Mouse (Mus musculus): Measurements from ENCODE around the gene Gm6899. TPM values are rescaled to one million over a fixed set of nuclear protein-coding genes. Genes with fewer than 3 reads are reported as not detected.

The Gm6899 gene
- 0.31 TPM in 1 of 2 replicates, not detected in the other for polyA plus RNA-seq (2015; fragmentation: Nextera tagmentation; extraction: Ambion mirVana)

DNA sequence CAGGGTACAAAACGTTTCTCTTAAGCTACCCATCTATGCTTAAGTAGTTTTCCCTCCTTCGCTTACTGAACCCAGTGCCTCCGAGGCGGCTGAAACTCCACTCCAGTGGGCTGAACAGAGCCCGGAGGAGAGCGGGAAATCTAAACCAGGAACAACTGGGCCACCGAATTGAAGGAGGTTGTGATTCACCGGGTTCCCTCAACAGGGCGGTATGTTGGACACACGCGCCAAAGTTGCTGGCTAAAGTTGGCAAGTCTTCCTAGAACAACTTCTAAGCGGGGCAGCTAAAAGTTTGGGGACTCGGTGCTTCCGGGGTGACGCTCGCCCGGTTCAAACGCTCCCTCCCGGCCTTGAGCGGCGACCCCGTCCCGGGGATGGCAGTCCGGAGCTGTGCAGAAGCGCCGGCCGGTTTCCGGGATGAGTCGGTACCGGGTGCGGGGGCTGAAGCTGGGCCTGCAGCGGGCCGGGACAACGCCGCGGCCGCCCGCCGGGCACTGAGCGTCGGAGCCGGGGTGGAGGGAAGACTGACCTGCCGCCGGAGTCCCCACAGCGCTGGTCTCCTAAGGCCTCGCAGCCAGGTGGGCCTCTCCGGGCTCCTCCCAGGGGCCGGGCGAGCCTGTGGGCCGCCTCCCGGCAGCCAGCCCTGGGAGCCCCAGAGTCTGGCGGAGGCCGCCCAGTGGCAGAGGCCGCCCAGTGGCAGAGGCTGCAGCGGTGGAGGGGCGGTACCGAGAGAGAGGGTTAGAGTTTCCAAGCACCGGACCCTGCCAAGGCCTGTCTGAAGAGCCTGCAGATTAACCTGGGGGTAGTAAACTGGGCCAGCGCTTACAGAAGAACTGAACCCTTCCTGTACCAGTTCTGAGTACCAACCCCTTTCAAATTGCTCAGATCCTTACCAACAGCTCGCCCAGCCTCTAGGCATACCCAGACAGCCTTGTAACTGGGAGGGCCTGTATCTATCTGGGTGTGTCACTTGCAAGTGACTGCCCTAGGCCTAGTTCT lies at the start of gene Gm6899, which contains the start of gene Vrk2:
Gm6899 (plus strand) TSS at position 181 of the 999 bp plus-strand sequence.
Vrk2 (minus strand) TSS at position 939 of the 999 bp plus-strand sequence.
- peak; percentile 77 for DNase-seq (ENCODE audit: low spot score)

DNA sequence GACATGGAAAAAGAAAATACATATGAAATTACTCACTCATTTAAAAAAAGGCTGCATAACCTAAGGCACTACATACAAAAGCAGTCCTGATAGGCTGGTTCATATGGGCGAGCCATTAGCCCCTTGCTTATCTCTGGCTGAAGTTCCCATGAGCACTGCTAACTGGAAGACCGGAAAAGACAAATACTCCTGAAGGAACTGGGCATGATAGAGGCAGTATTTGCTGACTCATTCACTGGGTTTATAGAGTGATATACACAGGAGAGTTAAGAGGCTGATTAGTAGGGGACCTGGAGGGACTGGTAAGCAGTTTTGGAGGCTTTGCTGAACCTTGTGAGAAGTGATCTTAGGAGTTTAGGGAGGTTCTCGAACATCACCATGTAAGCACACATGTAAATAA lies 41.5 kb upstream of the Gm6899 start:
- DNase-seq (ENCODE audit: low spot score): no peak

DNA sequence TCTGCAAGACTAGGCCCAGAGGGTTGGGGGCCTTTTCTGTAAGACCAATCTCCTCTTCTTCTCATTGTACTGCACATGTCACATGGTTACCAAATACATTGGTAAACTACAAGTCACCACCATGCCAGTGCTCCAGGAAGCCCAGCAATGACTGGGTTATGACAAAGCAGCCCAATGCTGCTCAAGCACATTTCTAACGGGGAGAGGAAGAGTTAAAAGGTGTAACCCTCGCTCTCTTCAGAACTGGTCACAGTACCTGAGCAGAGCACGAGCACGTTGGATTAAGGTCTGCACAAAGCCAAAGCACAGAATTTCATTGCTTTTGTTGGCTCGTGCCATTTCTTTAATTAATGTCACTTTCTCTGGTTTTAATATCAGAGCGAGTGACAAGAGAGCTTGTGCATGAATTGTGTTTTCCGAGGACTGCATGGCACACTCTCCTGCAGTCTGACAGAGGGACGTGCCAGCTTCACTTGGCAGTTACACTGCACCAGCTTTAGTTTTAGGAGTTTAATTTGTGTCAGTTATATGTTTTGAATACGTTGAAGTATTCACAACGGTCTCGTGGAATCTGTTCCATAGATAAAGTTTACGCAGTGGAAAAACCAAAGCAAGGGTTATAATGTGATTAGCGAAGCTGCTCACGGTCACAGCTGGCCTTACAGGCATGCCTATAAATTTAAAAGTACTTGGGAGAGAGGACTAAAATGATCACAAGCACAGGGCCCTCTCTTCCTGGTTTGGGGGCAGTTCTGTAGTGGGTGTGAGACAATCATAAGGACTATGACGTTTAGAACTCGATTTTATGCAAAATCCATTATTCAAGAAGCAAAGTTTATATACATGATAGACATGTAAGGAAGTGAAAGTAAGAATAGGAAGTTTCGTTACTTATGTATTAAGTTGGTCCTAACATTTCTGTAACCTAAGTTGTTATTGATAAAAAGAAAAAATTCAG lies 7.4 kb upstream of the Gm6899 start:
- DNase-seq (ENCODE audit: low spot score): no peak

DNA sequence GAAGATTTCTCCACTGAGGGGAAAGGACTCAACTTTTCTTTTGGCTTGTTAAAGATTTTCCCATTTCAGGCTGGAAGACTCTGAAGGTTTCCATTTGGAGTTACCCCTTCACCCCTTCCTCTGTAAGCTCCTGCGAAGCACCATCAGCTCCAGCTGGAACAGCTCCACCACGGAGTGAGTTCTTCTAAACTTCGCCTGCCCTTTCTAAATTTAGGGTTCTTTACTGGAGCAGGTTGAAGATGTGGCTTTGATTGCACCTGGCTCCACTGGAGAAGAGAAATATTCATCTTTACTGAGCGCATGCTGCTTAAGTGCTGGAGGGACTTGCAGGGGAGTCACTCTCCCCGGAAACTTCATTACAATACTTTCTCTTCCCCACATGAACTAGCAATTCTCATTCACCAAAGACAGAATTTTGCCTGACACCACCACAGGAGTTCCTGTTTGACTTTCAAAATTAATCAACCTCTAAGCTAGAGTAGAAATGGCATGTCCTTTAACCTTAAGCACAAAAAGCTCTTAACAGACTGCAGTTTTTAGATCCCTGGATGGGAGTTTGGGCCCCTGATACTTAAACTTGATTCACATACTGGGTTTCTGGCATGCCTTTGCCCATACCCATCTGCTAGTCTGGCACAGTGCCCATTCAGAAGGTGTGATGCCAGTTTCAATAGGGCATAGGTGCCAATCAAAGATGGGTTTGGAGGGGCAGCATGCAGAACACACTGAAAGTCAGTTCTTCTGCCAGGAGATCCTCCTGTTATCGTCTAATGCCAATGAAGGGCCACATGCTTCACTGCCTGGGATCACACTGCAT lies 6.5 kb upstream of the Gm6899 start:
- DNase-seq (ENCODE audit: low spot score): no peak

DNA sequence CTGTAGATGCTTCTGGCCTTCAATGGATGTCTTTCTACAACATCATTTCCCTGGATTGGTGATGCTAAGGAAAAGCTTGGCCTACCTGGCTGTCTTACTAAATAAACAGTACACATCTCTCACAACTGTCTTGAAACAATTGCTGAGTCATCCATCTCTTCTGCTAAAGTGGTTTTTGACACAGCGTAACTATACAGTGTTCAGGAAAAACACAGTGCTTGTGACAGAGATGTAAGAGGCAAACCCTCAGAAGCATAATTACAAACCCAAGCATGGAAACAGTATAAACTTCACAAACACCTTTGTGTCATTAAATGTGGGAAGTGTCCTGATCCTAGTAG lies 5.9 kb upstream of the Gm6899 start:
- DNase-seq (ENCODE audit: low spot score): no peak

DNA sequence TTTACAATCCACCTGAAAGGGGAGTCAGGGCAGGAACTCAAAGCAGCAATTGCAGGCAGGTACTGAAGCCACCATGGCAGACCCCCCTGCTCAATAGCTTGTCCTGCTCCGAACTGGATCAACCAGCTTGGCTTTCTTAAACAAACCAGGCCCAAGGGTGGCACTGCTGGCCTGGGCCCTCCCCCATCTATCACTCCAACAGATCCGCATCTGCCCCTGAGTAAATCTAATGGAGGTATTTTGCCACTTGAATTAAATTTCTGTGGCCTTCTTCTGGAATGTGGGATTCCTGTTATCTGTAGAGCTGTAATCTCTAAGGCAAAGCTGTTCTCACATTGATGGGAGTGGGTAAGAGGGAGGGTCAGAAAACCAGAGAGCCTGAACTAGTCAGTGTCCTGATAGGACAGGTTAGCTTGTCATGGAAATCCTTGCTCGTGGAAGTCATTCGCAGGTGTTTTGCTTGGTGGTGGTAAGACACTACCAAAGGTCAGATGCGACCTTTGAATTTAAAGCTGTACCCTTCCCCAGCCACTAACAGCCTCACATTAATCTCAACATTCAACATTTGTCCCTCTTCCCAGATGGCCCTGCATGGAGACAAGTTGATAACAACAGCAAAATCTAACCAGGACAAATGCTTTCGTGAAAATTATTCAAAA lies 517 bp upstream of the Gm6899 start:
- peak; percentile 3 for DNase-seq (ENCODE audit: low spot score)

DNA sequence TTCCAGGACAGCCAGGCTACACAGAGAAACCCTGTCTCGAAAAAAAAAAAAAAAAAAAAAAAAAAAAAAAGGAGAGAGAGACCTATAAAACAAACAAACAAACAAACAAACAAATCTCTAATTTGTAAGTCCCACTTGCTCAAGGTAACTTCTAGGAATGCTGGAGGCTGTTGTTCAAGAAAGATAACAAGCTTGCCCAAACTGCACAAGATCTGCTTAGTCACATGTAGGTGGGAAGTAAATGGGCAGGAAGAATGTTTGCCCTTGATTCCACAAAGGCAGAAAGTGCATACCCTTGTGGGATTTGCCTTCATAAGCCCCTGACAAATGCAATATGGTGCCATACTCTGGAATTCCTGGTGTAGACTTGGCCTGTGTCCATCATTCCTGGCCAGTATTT lies 1.4 kb downstream of the Gm6899 start:
- DNase-seq (ENCODE audit: low spot score): no peak

DNA sequence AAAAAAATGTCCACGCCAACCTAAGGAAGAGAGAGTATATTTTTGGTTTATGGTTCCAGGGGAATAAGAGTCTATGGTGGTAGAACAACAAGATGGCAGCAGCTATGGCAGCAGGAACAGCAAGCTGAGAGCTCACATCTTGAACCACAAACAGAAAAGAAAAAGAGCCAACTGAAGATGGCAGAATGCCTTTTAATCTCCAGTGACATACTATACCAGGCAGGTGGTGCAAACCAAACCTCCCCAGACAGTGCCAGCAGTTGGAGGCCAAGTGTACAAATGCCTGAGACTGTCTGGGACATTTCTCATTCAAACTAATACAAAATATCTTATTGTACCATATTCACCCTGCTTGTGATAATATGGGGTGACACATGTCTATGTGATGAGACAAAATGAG lies 3.1 kb downstream of the Gm6899 start:
- DNase-seq (ENCODE audit: low spot score): no peak

DNA sequence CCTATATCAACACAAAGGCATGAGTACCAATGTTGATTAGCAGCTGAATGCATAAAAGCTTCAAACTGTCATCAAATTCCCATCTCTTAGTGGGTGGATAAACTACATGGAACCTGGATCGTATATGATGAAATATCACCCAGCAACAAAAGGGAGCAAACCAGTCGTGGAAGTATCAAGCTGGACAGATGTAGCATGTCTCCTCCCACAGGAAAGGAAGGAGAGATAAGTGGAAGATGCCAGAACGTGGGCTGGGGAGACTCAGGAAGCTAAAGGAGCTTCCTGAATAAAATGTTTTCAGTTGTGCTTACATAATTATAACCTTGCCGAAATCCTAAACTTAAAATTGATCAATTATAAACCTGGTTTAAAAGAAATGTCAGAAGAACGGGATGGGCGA lies 4.1 kb downstream of the Gm6899 start:
- no peak for DNase-seq (ENCODE audit: low spot score)

DNA sequence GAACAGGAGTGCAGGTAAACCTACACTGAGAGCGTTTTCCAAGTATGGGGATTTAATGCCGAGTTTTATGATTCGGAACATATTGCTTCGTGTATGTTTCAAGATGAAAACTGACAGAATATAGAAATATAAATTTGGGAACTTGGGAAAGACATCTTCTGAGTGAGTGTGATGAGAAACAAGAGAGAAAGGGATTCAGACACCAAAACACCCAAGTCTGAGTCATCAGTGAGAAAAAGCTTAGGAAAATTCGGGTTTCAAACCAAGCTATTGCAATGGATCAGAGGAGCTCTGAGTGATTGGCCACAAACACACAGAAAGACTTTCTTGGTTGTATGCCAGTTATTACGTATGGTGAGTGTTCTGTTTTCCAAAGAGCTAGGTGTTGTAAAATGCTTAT lies 4.7 kb downstream of the Gm6899 start:
- no peak for DNase-seq (ENCODE audit: low spot score)

DNA sequence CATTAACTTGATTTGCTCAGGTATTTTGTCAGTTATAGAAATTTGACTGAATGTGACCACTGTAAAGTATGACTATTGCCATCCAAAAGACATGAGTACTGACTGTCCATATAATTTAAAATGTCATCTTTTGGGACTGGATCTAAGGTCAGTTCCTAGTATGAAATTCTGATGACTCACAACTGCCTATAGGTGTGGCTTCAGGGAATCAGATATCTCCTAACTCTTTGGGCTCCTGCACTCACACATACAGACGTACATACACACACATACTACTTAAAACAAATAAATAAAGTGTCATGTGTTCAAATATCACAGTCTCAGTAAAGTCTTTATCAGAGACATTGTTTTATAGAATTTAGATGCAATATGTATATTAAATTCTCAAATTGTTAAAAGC lies 5.8 kb downstream of the Gm6899 start:
- no peak for DNase-seq (ENCODE audit: low spot score)

DNA sequence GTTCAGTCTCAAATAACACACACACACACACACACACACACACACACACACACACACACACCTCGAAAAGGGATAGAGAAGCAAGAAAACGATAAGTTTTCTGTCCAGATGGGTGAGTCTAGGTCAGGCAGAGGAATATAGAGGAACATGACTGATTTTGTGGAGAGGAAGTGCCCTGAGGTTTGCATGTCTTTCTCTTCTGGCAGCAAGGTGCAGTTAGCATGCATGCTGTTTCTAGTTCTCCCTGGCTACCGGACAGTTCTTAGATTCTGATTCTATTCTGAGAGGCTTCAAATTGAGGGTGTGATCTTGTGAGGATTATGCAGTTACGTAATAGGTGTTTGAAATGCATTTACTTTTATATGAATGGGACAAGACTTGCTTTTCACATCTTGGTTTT lies 7.7 kb downstream of the Gm6899 start:
- DNase-seq (ENCODE audit: low spot score): no peak

DNA sequence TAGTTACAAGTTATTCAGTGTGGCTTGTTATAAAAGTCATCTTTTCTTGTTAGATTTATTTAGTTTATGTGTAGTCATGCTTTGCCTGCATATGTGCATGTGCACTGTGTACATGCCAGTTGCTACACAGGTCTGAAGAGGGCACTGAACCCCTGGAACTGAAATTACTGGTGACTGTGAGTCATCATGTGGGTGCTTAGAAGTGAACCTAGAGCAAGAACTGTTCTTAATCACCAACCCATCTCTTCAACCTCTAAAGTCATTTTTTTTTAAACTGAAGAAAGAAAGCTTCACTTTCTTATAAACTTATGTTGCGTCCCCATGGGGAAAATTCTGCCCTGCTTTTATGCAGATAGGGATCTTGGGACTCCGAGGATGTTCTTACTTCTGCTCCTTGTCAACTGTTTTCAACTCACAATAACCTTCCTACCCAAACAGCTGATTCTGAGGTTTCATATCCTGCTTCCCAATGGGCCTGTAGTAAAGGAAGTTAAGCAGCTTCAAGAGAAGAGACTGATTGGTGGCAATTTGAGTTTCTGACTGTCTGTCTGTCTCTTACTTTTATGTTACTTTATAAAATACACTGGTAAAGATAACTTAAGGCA lies 8.6 kb downstream of the Gm6899 start:
- no peak for DNase-seq (ENCODE audit: low spot score)

DNA sequence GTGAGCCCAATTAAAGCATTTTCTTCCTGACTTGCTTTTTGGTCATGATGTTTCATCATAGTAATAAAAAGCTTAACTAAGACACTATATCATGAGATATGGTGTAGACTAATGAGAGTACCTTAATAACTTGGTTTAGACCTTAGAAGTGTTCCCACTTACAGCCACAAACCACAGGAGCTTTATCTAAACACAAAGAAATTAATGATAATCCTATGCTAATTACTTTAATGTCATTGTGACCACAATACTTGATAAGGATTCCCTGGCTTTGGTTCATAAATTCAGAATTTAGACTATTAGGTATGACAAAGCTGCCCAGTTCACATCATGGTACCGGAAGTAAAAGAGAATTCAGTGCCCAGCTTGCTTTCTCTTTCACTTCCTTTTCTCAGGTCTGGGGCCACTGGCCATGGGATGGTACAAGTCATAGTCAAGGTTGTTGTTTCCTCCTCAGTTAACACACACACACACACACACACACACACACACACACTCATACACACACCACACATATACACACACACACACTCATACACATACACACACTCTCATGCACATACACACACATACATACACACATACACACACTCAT lies 11.1 kb downstream of the Gm6899 start:
- no peak for DNase-seq (ENCODE audit: low spot score)

DNA sequence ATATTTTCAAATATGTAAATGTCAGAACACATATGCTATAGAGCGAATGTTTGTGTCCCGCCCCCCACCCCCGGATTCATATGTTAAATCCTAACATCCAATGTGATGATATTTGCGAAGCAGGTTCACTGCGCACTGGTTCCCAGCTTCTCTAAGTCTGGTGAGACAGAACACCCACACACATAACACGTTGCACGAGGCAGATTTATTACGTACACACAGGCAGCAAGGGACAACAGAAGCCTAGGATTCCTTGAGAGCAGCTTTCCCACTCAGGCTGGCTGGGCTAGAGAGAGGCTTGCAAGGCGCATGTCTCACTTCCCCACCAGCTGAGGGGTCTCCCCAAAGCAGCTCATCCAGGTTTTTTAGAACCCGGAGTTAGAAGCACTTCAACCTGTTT lies 15.8 kb downstream of the Gm6899 start:
- no peak for DNase-seq (ENCODE audit: low spot score)

DNA sequence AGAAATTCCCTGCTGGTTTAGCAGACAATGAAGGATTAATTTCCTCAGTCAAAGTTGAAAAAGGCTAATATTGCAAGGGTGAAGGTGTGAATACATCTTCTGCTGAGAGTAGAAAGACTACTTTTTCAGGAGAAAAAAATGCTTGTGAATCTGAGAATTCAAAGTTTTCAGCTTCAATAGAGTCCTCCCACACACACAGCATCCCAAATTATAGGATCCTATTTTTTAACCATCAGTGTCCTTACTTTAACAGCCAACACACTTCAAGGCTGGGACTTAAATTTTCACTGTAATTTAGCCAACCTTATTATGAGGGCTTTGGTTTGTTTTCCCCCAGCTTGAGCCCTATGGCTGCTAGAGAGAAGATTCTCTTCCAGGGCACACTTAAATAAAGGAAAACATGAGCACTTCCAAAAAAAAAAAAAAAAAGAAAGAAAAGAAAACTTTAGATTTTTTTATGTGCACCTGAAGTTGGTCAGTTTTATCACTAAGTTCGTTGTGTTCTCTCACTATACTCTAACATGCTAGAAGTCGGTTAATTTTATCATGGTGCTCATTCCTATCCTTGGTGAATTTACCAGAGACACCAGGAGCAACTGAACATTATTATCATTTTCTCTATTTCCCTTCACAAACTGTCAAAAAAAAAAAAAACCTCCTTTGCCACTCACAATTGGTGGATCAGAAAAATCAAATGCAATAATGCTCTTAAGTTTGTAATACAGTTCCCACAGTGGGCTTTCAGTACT lies 25.6 kb downstream of the Gm6899 start:
- DNase-seq (ENCODE audit: low spot score): no peak

DNA sequence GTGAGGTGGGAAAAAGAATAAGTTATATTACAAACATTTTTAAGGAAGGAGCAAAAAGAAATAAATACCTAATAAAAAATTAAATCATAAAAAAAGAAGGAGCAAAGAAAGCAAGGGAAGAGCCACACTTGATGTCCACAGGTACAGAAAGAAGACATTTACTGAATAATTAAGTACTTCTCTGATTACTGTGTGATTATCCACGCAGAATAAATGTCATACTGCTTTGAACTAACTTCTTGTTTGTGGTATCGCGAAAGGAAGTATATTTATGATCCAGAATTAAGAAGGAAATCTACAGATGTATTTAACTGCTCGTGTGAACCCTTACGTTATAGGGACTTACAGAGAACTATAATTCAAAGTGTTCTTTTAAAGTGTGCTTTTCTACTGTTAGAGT lies 29.7 kb downstream of the Gm6899 start:
- DNase-seq (ENCODE audit: low spot score): no peak

DNA sequence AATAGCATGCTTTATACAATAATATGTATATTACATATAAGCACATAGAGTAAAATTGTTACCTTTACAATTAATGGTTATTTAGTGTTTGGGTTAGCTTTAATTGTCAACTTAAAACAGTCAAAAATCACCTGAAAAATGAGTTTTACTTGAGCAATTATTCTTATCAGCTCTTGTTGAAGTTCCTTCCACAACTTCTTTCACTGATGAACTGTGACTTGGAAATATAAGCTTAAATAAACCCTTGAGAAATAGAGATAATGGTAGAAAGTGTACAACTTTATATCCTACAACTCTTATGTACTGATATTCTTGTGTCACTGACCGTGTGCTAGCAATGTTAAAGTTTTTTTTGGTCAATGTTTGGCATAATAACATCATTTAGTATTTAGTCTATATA lies 43.2 kb downstream of the Gm6899 start:
- DNase-seq (ENCODE audit: low spot score): no peak

DNA sequence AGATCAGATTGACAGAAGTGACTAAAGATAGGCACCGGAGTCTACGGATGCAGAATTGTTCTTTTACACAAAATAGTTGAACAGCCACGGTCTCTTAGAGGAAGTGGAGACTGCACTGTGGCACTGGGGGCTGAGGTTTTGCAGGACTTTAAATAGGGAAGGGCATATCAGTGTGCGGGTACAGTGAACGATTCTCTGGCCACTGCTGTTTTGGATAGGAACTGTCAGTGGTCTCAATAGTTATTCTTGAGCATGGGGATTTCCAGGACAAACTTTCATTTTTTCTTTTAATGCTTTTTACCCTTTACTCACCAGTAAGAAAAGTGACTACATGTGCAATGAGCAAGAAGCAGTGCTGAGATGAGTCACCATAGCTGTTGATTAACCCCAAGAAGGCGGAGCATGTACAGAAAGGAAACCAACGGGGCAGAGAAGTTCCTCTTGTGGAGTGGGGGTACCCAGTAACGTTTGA lies 47.3 kb downstream of the Gm6899 start:
- peak; percentile 8 for DNase-seq (ENCODE audit: low spot score)

Data from thymus, postnatal 0 days (tissue).